27 mouse cellular contexts compared by ENCODE assay signal in the genomic region with DNA sequence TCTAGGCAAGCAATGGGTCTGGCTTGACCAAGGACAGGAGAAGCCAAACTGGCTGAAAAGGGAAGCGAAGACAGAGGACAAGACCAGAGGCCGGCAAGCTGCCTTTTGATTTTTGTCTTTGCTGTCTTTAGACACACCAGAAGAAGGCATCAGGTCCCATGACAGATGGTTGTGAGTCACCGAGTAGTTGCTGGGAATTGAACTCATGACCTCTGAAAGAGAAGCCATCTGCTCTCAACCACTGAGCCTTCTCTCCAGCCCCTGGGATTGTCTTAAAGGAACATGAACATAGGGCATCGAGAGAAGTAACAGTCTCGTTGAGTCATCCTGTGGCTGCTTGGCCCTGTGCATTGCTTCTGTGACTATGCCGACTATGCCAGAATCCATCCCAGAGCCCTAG. TPM values are rescaled to one million over a fixed set of nuclear protein-coding genes. Genes with fewer than 3 reads are reported as not detected.
DNase-seq lines count a peak whose midpoint lies in the region; TF ChIP-seq lines count a peak whose summit lies in the region.
"Had no signal": no experiment of that assay in that cellular context is flagged by ENCODE, and none has a peak within 500 bp of the region (broad histone marks: within the 10 kb centered on the region; RNA-seq: fewer than 3 reads in every experiment).

No protein-coding gene starts in this region.

- H3K27me3 ChIP-seq in small intestine, adult 2 months (ENCODE audit: control insufficient read depth, insufficient read depth, low read length): no peaks in the 10 kb centered on the region; the same call in 1 of the 2 replicates

- TF ChIP-seq CTCF in bone marrow, adult 2 months (IDR thresholded peaks at IDR 0.05; ENCODE audit: control insufficient read depth, insufficient read depth, low read length): no peak
- TF ChIP-seq CTCF in small intestine, adult 2 months (IDR thresholded peaks at IDR 0.05; ENCODE audit: extremely low read depth, insufficient read length, insufficient replicate concordance, low read depth, low read length): no peak
- no peak for TF ChIP-seq CTCF in gastrocnemius, adult 2 months (IDR thresholded peaks at IDR 0.05)

- peak overlapping the region; percentile 32; the same call in 1 of the 2 replicates for H3K27ac ChIP-seq in bone marrow, adult 2 months (ENCODE audit: control insufficient read depth, insufficient read depth, low read depth, low read length, poor library complexity)
- peak overlapping the region; percentile 40; the same call in 1 of the 2 replicates for H3K27ac ChIP-seq in small intestine, adult 2 months (ENCODE audit: insufficient read depth, low read depth, low read length)
- no peak overlapping the region for H3K27ac ChIP-seq in gastrocnemius, adult 2 months
- H3K27ac ChIP-seq: embryonic facial prominence, embryonic 15.5 days; heart, embryonic 13.5 days; hindbrain, postnatal 0 days; kidney, postnatal 0 days; limb, embryonic 12.5 days; liver, embryonic 12.5 days; neural tube, embryonic 13.5 days; stomach, embryonic 15.5 days had no signal

- no peak for TF ChIP-seq POLR2A in bone marrow, adult 2 months (IDR thresholded peaks at IDR 0.05; ENCODE audit: borderline replicate concordance, control insufficient read depth, low read depth, low read length)
- no peak for TF ChIP-seq POLR2A in small intestine, adult 2 months (IDR thresholded peaks at IDR 0.05; ENCODE audit: low read depth, low read length)

- H3K36me3 ChIP-seq in small intestine, adult 2 months (ENCODE audit: control insufficient read depth, insufficient read depth, low read length): no peaks in the 10 kb centered on the region
- H3K36me3 ChIP-seq: embryonic facial prominence, embryonic 15.5 days; heart, embryonic 13.5 days; limb, embryonic 12.5 days; liver, embryonic 12.5 days; neural tube, embryonic 13.5 days; stomach, embryonic 15.5 days had no signal

- peak; percentile 41 to 52 for DNase-seq in cerebellum, postnatal 10 days
- DNase-seq in cerebellum, postnatal 36 days: no peak
- DNase-seq in thymus, postnatal 0 days (ENCODE audit: low spot score): peak; percentile 39
- no peak for DNase-seq in thymus, postnatal 14 days
- DNase-seq in right cerebral cortex, postnatal 4 days: no peak
- no peak for DNase-seq in gastrocnemius, adult 2 months
- DNase-seq: adrenal gland, postnatal 25 days; cerebellum, adult 9-11 months; embryo, embryonic 11 days; forebrain, postnatal 0 days; heart, postnatal 4 days; kidney, adult 11 months; lung, adult 2 months; lung, postnatal 36 days; right cerebral cortex, adult 18-20 months had no signal

- intact Hi-C loops in gastrocnemius, adult 2 months (cut with DNase I): no loop called here

- peaks cover 12% of the 10 kb centered on the region for H3K4me1 ChIP-seq in bone marrow, adult 2 months (ENCODE audit: control insufficient read depth, insufficient read depth, low read length)
- peaks cover 17% of the 10 kb centered on the region for H3K4me1 ChIP-seq in small intestine, adult 2 months (ENCODE audit: control insufficient read depth, insufficient read depth, insufficient read length, low read length)

- WGBS in bone marrow, adult 2 months: 54% methylated on average over 6 of the region's 6 CpGs
- 78% methylated on average over 6 of the region's 6 CpGs for WGBS in small intestine, adult 2 months

- H3K4me3 ChIP-seq in bone marrow, adult 2 months (replicated peaks; ENCODE audit: control insufficient read depth, low read depth, low read length): no peak overlapping the region
- H3K4me3 ChIP-seq in small intestine, adult 2 months (ENCODE audit: low read depth, low read length): no peak overlapping the region
- no peak overlapping the region for H3K4me3 ChIP-seq in gastrocnemius, adult 2 months
- H3K4me3 ChIP-seq: embryonic facial prominence, embryonic 15.5 days; heart, embryonic 13.5 days; limb, embryonic 12.5 days; liver, embryonic 12.5 days; neural tube, embryonic 13.5 days; stomach, embryonic 15.5 days had no signal

RNA-seq across cellular contexts. Expression of a gene that starts 2.3 kb away (rescaled TPM):
- polyA plus RNA-seq in thymus, postnatal 0 days (2015; fragmentation: Nextera tagmentation; extraction: Ambion mirVana): 6.0 and 7.8 TPM in 2 replicates
- 16.1 and 53.3 TPM in 2 replicates for polyA plus RNA-seq in bone marrow, adult 2 months (2011; ENCODE audit: insufficient read depth, insufficient read length, low replicate concordance, missing spikeins)
- 3.5 and 3.8 TPM in 2 replicates for polyA plus RNA-seq in small intestine, adult 2 months (2012; rRNA removed)
- under 1 TPM in 1 of 2 experiments, not detected in 1; 0.06 TPM for total RNA-seq in gastrocnemius, adult 2 months (2021)
- total RNA-seq: forebrain, postnatal 0 days; layer of hippocampus, postnatal 14 days had no signal
- polyA plus RNA-seq: midbrain, embryonic 11.5 days; neural tube, embryonic 13.5 days had no signal

RNA-seq across cellular contexts. Expression of a gene that starts 39.5 kb away (rescaled TPM):
- polyA plus RNA-seq in thymus, postnatal 0 days (2015; fragmentation: Nextera tagmentation; extraction: Ambion mirVana): 5.3 and 8.0 TPM in 2 replicates
- 20.1 and 21.7 TPM in 2 replicates for polyA plus RNA-seq in bone marrow, adult 2 months (2011; ENCODE audit: insufficient read depth, insufficient read length, low replicate concordance, missing spikeins)
- polyA plus RNA-seq in small intestine, adult 2 months (2012; rRNA removed): 13.8 and 23.7 TPM in 2 replicates
- total RNA-seq in gastrocnemius, adult 2 months (2021): 10 to 100 TPM; 30.2 to 55.1 TPM

RNA-seq across cellular contexts. Expression of a gene that starts 49.2 kb away (rescaled TPM):
- polyA plus RNA-seq in thymus, postnatal 0 days (2015; fragmentation: Nextera tagmentation; extraction: Ambion mirVana): 45.4 and 52.4 TPM in 2 replicates
- polyA plus RNA-seq in bone marrow, adult 2 months (2011; ENCODE audit: insufficient read depth, insufficient read length, low replicate concordance, missing spikeins): 12.8 and 19.1 TPM in 2 replicates
- 3.4 and 10.7 TPM in 2 replicates for polyA plus RNA-seq in small intestine, adult 2 months (2012; rRNA removed)
- total RNA-seq in gastrocnemius, adult 2 months (2021): 10 to 100 TPM; 23.5 to 29.9 TPM

Comparison
In these comparisons a context has a peak if more than half of its experiments do, and no peak if none do; other contexts are left out.
1. DNase-seq: peak in cerebellum, postnatal 10 days (2 of 2) and thymus, postnatal 0 days (single experiment); none in cerebellum, postnatal 36 days (0 of 2), thymus, postnatal 14 days (single experiment), right cerebral cortex, postnatal 4 days (single experiment) and gastrocnemius, adult 2 months (single experiment).